Mouse (Mus musculus) kidney, postnatal 10 days (tissue): ENCODE measurements around the gene Plau.

Source experiments
- DNase-seq: peaks from one replicate; pipeline ENCODE4 v3.0.0; 2021; ENCODE audit warnings: mixed read lengths

The Plau gene

GRCm38 (mm10) chr14:20844671-20845576 is 8.5 kb downstream of the Plau start:
- peak; percentile 45 for DNase-seq

GRCm38 (mm10) chr14:20845577-20846088 is 9.2 kb downstream of the Plau start:
- DNase-seq = peak; percentile 41

DNA sequence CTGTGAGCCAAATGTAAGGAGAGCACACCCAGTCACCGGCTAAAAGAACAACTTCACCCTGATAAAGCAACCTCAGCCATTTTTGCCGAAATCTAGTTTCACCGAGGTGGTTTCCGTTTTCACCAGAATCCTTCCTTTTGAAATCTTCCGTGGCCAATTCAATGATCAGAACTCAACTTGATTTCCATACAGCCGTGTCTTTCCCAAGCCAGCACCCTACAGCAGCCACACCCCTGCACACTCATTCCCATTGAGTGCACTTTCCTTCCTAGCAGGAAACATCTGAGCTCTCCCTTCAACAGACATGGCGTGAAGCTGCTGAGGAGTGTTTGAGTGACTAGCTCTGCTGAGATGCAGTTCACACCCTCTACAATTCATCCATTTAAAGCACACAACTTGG is 9.8 kb downstream of the Plau start:
- peak; percentile 28 for DNase-seq

GRCm38 (mm10) chr14:20847637-20848129 is 11.2 kb downstream of the Plau start:
- DNase-seq = no peak

DNA sequence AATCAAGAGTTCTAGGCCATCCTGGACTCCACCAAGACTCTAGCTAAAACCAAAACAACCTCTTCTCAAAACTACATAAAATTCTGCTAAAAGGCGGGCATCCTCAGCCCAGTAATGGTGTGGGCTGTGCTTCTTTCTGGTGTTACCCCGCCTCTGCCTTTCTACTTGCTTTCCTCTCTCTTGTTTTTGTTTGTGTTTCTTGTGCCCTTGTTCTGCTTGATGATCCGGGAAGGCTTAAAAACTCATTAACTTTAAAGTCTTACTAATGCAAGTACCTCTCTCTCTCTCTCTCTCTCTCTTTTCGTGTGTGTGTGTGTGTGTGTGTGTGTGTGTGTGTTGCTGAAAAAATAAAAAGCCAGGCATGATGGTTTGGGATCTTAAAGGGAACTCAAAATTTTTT is 13.3 kb downstream of the Plau start:
- DNase-seq = no peak

- DNase-seq = no peak
Observed at GRCm38 (mm10) chr14:20850498-20850897, 14.0 kb downstream of the Plau start.

- no peak for DNase-seq
Observed at GRCm38 (mm10) chr14:20851776-20852175, 15.3 kb downstream of the Plau start.

GRCm38 (mm10) chr14:20861152-20861551 is 24.7 kb downstream of the Plau start:
- DNase-seq = no peak

- no peak for DNase-seq
Observed at GRCm38 (mm10) chr14:20861559-20861958, 25.1 kb downstream of the Plau start.

DNA sequence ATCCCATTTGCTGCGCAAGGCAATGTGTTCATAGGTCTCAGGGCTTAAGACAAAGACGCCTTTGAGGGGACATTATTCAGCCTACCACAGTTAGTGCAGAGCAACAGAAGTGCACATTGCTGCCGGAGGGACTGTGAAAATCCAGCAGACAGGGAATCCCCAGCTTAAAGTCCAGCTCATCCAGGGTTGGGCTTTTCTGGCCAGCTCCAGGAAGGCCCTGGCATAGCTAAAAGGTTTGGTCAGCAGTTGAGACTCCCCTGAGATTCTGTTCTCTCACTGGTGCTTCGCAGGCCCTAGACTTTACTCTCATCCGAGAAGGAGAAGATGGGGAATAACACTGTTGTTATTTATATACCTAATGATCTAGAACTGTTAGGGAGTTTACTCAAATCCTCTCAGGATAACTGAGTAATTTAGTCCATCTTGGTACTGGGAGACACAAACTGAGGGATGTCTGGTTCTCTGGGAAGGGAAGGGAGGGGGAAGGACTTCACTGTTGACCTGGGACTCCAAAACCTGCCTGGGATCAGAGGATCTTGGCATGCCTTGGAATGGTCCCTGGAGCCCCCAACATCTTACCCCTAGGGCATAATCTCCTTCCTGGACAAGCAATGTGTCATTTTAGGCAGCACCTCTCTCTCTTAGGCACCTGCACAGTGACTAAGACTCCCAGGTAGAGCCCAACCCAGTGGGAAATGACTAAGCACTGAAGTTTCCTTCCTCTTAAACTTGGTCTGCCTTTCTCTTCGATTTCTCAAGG is 27.0 kb downstream of the Plau start:
- DNase-seq = no peak

- DNase-seq = no peak
Observed at GRCm38 (mm10) chr14:20864192-20864591, 27.7 kb downstream of the Plau start.

DNA sequence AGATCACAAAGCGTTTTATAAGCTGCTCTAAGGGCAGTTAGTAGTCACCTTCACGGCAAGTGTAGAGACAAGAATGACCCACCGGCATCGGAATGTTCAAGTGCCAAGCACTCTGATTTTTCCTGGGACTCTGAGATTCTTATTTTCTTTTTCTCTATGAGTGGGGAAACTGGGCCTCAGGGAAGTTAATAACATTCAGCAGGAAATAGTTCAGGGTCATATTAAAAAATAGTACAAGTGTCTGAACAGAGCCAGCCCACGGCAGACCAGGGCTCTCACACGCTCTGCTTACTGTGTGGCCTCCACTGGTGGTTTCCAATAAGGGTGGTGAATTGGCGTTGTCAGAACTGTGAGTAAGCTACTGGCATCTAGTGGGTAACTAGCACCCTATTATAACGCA is 29.1 kb downstream of the Plau start:
- no peak for DNase-seq

DNA sequence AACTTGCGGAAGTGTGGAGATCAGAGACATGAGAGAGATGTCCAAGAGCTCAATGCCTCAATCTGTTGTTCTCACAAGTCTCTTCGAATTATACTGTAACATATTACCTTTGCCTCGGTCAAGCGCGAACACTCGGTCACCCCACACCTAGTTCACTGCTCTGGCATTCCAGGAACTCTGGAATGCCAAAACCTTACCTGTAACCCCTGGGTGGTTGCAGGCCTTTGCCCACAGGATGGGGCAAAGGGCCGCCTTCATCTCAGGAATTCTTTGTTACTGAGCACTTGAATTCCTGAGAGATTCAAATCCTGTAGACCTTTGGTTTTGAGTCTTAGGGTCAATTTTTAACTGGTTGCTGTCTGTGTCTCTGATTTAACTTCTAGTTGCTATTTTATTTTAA is 29.9 kb downstream of the Plau start:
- DNase-seq = peak; percentile 64

- DNase-seq = peak; percentile 45
Observed at GRCm38 (mm10) chr14:20870110-20870509, 33.6 kb downstream of the Plau start.

DNA sequence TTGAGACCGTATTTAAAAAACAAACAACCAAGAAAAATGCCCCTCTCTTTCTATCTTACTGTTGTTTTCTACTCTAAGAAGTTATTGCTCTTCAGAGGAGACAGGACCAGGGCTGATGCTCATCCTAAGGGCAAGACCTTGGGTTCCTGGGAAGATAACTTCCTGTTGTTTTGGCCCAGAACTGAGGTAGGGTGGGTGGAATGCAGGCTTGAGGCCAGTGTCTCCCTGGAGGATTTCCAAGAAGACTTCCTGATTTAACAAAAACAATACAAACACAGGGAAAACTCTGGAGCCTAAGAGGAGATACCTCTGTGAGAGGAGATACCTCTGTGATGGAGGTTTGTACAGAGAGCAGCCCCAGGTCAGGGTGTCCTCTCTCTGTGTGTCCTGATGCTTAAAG is 35.0 kb downstream of the Plau start:
- peak; percentile 70 for DNase-seq

DNA sequence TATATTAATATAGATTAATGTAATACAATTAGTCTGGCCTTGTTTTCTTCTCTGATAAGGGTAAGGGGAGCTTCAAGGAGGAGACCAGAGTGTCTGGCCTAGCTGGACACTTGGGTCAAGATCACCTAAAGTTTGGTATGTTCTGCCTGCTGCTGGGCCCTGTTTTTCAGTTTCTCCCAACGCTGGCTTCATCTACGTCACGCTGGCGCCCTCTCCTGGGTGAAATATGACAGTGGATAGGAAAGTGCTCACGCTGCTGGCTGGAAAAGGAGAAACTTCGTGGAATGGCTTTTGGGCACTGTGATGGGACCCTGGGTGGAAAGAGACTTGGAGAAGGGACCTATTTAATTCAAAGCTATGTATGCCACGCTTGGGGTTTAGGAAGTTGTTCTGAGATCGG is 36.8 kb downstream of the Plau start:
- DNase-seq = peak; percentile 93

DNA sequence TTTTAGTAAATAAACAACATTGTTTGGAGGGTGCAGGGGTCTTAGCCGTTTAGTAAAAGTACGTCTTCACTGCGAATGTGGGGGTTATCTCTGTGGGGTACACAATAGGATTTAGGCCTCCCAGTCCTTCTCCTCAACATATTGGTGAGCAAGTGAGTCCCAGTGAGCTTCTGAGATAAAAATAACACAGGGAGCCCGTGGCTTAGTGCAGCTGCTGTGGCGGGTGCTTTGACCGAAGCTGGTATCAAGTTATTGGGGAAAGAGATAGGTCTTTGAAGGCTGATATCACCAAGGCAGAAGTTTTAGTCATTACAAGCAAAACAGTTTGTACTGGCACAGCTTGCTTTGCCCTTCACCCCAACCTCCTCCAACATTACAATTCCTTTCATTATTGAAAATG is 37.5 kb downstream of the Plau start:
- no peak for DNase-seq

DNA sequence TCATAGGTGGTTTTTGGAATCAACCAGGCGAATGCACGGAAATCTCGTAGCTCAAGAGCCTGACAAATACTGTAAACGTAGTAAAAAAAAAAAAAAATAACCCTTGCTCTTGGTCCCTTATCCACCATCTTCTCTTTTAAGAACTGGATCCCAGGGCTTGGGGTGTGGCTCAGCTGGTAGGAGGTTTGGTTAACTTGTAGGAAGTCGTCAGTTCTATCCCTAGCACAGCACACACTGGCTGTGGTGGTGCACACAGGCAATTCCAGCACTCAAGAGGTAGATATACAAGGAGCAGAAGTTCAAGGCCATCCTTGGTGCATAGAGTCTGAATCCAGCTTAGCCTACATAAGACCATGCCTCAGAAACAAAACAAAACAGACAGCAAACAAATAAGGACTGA is 48.2 kb downstream of the Plau start:
- no peak for DNase-seq

DNA sequence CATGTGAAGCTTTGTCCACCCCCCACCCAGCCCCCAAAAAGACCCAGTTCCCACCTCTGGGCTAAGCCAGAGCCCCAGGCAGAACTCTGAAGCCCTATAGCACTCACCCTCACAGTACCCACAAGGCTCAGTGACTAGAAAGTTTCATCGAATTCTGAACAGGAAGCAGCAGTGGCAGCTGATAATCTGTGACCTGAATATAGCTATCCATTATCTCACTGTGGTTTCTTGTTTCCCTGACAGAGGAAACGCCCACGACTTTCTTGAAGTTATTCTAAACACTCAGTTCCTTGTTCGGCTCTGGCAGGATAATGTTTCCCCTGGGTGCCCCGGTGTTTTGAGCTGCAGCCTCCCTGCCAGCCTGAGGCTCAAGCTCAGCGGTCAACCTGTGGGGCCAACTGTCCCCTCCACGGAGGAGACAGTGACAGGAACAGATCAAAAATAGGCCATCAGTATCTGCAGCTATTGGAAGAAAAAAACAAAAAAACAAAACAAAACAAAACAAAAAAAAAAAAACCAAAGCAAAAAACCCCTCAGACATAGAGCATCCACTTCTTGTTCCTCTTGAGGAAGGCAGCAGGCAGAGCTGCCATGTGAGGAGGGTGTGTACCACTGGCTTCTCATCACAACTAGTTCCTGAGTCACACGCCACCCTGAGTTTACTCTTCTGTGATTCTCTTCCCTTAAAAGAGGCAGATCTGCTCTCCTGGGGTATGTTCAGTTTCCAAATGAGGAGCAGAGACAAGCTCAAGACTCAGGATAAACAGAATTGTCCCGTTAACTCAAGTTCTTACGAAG is 48.8 kb downstream of the Plau start:
- peak; percentile 33 for DNase-seq

- peak; percentile 76 for DNase-seq
Observed at GRCm38 (mm10) chr14:20886266-20886665, 49.8 kb downstream of the Plau start.

DNA sequence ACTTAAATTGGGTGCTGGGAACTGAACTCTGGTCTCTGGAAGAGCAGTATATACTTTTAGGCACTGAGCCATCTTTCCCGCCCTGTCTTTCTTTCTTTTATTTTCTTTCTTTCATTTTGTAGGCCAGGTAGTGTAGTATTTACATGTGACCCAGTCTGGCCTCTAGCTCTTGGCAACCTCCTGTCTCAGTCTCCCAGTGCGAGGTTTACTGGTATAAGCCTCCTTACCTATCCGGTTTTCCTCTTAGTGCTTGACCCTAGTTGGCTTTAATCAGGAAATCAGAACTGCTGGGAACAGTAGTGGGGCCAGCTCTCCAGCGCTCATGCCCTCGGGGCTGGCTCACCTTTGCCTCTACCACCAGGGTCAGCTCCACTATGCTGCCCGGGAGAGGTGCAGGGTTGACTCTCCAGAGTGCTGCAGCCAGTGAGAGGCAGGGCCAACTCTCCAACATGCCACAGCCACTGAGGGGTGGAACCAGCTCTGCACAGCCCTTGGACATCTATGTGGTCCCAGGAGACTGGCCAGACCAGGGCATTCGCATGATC is 51.2 kb downstream of the Plau start:
- no peak for DNase-seq

DNA sequence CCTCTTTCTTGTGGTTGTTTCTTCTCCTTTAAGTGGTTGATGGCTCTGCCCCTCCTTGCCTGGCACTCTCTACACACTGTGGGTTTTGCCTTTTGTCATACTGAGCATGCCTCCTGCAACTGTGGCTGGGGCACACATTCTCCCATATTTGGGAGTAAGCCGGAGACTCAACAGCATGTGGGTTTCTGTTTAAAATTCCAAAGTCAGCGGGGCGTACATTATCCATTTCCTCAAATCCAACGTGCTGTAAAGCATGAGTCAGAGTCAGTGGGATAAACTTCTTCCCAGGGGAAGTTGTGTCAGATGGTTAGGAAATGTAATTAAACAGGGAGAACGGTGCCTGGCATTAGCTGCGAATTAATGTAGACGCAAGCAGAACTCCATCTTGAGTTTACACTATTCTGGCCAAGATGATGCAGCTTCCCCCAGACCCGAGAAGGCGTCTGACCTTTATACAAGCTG is 55.5 kb downstream of the Plau start:
- DNase-seq = peak; percentile 39
